Mouse (Mus musculus): Measurements from ENCODE around the gene Tbx2. TPM values are rescaled to one million over a fixed set of nuclear protein-coding genes. Genes with fewer than 3 reads are reported as not detected.

Tbx2 gene
- polyA plus RNA-seq, 1 experiment from 2014 or later = 1.5 TPM

DNA sequence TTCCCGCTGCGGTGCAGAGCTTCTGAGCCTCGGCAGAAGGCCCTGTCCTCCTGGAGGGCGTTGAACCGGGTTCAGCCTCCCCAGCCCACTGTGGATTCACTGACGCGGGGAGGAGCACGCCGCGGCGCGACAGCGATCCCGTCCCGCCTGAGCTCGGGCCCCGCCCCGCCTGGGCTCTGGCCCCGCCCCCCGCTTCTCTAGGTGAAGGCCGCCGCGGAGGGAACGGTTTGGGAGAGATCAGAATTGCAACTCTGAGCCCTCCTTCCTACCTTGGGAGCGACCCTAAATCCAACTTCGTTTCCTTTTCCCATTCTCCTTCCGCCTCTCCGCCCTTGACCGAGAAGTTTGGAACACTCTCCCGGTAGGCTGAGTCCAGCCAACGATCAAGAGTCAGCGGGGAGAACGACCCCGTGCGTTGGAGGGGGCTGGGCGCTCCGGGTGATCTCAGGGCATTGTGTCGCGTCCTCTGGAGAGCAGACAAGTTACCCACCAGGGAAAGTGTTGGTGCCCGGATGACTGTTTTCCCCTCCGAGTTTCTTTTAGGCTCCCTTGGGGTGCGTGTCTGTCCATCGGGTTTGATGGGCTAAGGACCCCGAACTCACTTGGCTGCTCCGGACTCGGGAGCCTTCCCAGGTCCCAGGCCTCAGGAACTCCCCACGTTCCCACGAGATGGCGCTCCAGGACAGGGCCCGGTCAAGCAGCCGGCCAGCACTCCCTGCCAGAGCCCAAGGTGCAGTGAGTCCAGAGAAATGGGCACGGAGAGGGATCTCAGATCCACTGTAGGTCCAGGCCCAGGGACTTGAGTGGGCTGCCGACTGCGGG lies 12.0 kb downstream of the Tbx2 start:
- peak; percentile 92 for DNase-seq (ENCODE audit: low spot score)
- H3K4me1 ChIP-seq (replicated peaks) = peaks cover 61% of the 10 kb centered on the region
- peaks cover 90% of the 10 kb centered on the region for H3K27me3 ChIP-seq (ENCODE audit: insufficient read depth, poor library complexity, severe bottlenecking)
- no peaks in the 10 kb centered on the region for H3K9me3 ChIP-seq
- WGBS = under 1% methylated on average over 54 of the region's 54 CpGs
- peak overlapping the region; percentile 60 for H3K4me3 ChIP-seq
- H3K27ac ChIP-seq = peak overlapping the region; percentile 80
- no peaks in the 10 kb centered on the region for H3K36me3 ChIP-seq

DNA sequence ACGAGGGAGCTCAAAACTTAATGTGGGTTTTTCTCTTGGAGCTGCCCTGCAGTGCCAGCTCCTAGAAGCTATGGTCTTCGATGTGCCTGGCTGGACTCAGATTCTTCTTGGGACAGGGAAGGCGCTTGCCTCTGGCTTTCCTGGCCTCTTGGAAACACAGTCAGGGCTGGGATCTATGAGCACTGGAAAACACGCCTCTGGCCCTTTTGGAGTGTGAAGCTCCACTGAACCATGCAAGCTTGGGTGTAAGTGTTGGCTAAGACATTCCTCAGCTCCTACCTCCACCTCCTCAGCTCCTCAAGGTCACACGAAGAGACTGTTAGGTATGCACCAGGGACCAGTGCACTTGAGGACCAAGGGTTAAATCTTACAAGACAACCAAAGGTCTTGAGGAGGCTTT lies 12.6 kb downstream of the Tbx2 start:
- Histone ChIP-seq H3K4me3 (peak overlapping the region; percentile 60), H3K36me3 (no peaks in the 10 kb centered on the region), H3K27me3 (ENCODE audit: insufficient read depth, poor library complexity, severe bottlenecking) (peaks cover 89% of the 10 kb centered on the region), H3K9me3 (no peaks in the 10 kb centered on the region), H3K4me1 (replicated peaks) (peaks cover 61% of the 10 kb centered on the region), H3K27ac (0 out of 2 replicates have a peak overlapping the region, but pooled peaks have one; percentile 80)
- DNase-seq (ENCODE audit: low spot score) = no peak
- WGBS = 28% methylated on average over 5 of the region's 5 CpGs

DNA sequence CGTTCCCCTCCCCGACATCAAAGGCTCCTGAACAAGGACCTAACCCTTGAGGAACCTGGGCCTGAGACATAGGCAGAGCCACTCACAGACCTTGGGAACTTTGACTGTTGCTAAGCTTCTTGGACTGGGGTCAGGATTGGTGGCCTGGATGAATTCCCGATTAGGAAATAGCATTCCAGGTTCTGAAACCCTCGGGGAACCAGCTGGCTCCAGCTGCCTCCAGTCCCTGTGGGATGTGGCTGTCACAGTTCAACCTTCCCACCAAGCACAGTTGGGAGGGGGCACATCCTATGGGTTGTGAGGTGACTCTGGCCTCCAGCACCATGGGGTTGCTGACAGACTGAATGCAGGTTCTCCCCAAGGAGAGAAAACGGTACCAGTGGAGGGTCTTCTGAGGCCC lies 13.6 kb downstream of the Tbx2 start:
- no peaks in the 10 kb centered on the region for H3K9me3 ChIP-seq
- 48% methylated on average over 5 of the region's 5 CpGs for WGBS
- no peak overlapping the region for H3K4me3 ChIP-seq
- no peak for DNase-seq (ENCODE audit: low spot score)
- H3K36me3 ChIP-seq = no peaks in the 10 kb centered on the region
- peaks cover 83% of the 10 kb centered on the region for H3K27me3 ChIP-seq (ENCODE audit: insufficient read depth, poor library complexity, severe bottlenecking)
- no peak overlapping the region for H3K27ac ChIP-seq
- peaks cover 53% of the 10 kb centered on the region for H3K4me1 ChIP-seq (replicated peaks)

DNA sequence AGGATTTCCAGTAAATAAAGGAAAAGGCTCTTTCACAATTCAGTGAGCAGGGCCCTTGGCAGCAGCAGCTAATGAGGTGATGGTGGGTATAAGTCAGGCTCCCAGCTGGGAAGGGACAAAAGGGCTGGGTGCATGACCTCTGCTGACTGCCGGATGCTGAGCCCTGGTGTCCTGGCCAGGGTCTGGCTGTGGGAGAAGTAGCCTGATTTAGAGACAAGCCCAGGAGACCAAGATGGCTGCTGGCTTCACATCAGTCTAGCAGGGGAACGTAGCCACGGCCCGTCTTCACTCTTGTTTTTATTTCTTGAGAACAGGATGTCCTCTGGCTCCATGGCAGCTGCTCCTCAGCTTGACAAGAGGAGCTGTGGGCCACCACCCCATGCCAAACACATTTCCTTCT lies 14.2 kb downstream of the Tbx2 start:
- no peak overlapping the region for H3K27ac ChIP-seq
- H3K9me3 ChIP-seq = no peaks in the 10 kb centered on the region
- peaks cover 52% of the 10 kb centered on the region for H3K4me1 ChIP-seq (replicated peaks)
- no peaks in the 10 kb centered on the region for H3K36me3 ChIP-seq
- no peak overlapping the region for H3K4me3 ChIP-seq
- H3K27me3 ChIP-seq (ENCODE audit: insufficient read depth, poor library complexity, severe bottlenecking) = peaks cover 77% of the 10 kb centered on the region
- WGBS = 46% methylated on average over 4 of the region's 4 CpGs
- no peak for DNase-seq (ENCODE audit: low spot score)

DNA sequence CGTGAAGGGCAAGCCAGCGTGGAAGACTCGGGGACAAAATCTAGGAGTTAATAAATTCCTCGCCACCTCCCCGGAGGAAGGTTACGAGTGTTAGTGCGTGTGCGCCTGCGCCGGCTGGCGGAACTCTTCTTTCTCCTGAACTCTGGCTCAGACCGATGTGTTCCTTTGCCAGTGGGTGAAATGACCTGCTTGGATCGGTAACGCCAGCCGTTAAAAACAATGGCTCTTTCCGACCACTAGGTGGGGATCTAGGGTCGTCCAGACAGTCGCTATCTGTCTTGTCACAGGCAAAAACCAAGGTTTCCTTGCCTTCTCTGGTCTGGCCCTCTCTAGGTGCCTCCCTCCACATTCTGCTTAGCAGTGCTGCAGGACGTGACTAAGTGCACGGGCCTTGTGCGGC lies 16.7 kb downstream of the Tbx2 start:
- peak overlapping the region; percentile 46 for H3K4me3 ChIP-seq
- H3K9me3 ChIP-seq = no peaks in the 10 kb centered on the region
- H3K27ac ChIP-seq = peak overlapping the region; percentile 50; the same call in 1 of the 2 replicates
- 1% methylated on average over 21 of the region's 21 CpGs for WGBS
- H3K27me3 ChIP-seq (ENCODE audit: insufficient read depth, poor library complexity, severe bottlenecking) = peaks cover 51% of the 10 kb centered on the region
- H3K4me1 ChIP-seq (replicated peaks) = peaks cover 30% of the 10 kb centered on the region
- DNase-seq (ENCODE audit: low spot score) = peak; percentile 83
- H3K36me3 ChIP-seq = no peaks in the 10 kb centered on the region

DNA sequence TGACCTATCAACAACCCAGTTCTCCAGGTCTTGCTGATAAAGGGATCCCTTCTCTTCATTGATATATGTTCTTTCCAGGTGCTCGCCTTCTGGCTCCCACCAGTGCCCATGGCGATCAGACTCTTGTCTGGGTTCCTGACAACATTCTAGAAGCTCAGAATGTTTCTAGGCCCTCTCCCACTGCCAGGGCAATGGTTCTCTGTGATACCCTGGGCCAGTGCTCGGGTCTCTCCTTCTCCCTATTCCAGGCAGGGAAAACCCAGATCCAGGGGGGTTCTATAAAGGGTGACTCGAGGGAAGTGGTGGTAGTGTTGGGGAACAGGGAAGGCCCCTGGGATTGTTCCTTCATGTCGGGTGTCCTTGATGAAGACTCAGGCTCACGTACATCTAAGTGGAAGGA lies 17.9 kb downstream of the Tbx2 start, which contains the start of gene Gm11444:
TSS of gene Gm11444 (minus strand) at position 101 of the 400 bp plus-strand sequence.
- H3K27me3 ChIP-seq (ENCODE audit: insufficient read depth, poor library complexity, severe bottlenecking) = peaks cover 43% of the 10 kb centered on the region

DNA sequence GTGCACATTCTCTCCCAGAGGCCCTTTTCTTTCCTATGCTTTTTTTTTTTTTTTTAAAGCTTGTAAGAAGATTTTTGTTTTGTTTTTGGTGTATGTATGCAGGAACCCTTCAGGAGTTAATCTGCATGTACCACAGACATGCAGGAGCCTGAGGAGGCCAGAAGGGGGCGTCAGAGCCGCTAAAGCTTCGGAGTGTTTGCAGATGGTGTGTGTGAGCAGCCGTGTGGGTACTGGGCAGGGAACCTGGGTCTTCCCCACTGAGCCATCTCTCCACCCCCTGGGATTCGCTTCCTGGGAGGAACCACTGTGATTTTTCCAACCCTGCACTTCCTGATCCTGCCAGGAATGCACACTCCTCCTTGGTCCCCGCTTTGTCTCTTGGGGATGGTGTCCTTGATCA lies 18.4 kb downstream of the Tbx2 start:
- DNase-seq (ENCODE audit: low spot score) = no peak
- WGBS = 44% methylated on average over 6 of the region's 6 CpGs
- Histone ChIP-seq H3K27ac (no peak overlapping the region), H3K27me3 (ENCODE audit: insufficient read depth, poor library complexity, severe bottlenecking) (peaks cover 43% of the 10 kb centered on the region), H3K4me3 (no peak overlapping the region), H3K4me1 (replicated peaks) (peaks cover 22% of the 10 kb centered on the region), H3K36me3 (no peaks in the 10 kb centered on the region), H3K9me3 (no peaks in the 10 kb centered on the region)

More for the DNA sequence above, 17.9 kb downstream of the Tbx2 start, which contains the start of gene Gm11444:
- WGBS = 86% methylated on average over 6 of the region's 6 CpGs
- Histone ChIP-seq H3K27ac (no peak within 1 kb of the TSS), H3K4me1 (replicated peaks) (peaks cover 22% of the 10 kb centered on the region), H3K36me3 (no peaks in the 10 kb centered on the region), H3K4me3 (0 out of 2 replicates have a peak within 1 kb of the TSS, but pooled peaks have one; percentile 46), H3K9me3 (no peaks in the 10 kb centered on the region)
- DNase-seq (ENCODE audit: low spot score) = no peak

DNA sequence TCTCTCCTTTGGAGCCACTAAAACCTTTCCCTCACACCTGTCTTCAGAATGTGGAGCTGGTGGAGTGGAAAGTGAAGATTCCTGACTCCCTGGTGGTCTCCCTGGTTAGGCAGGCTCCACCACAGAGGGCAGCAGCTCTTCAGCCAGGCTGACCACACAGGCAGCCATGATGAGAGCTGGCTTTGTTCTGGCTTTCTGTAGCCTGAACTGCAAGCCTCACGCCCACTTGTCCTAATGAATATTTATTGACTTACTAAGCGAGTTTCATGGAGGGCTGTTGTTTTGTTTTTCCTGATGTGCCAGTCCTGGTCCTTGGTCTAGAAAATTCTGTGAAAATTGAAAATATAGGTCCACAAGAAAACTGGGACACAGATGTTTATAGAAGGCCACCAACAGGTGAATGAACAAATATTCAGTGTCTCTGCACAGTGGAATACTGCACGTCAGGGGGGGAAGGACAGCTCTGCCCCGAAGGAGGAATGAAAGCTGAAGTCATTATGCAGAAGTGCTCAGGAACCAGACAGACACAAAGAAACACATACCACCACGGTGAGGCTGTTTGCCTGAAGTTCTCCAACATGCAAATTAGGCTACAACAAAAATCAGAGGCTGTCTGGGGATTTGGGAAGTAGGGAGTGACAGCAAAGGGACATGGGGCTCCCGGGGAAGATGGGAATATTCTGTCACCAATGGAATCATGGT lies 25.8 kb downstream of the Tbx2 start:
- peaks cover 19% of the 10 kb centered on the region; the same call in 1 of the 2 replicates for H3K27me3 ChIP-seq (ENCODE audit: insufficient read depth, poor library complexity, severe bottlenecking)
- no peaks in the 10 kb centered on the region for H3K36me3 ChIP-seq
- WGBS = 14% methylated on average over 6 of the region's 6 CpGs
- peaks cover 14% of the 10 kb centered on the region for H3K4me1 ChIP-seq (replicated peaks)
- DNase-seq (ENCODE audit: low spot score) = peak; percentile 62
- peak overlapping the region; percentile 81 for H3K27ac ChIP-seq
- peak overlapping the region; percentile 34; the same call in 1 of the 2 replicates for H3K4me3 ChIP-seq
- no peaks in the 10 kb centered on the region for H3K9me3 ChIP-seq

DNA sequence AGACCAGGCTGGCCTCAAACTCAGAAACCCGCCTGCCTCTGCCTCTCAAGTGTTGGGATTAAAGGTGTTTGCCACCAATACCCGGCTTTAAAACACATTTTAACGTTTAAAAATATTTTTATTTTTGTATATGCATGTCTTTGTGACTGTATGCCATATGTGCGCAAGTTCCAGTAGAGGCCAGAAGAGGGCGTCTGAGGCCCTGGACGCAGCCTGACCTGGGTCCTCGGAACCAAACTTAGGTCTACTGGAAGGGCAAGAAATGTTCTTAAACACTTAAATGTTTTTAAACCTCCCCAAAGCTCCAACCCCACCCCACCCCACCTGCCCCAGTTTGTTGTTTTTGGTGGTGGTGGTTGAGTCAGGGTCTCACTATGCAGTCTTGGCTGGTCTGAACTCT lies 32.0 kb downstream of the Tbx2 start:
- Histone ChIP-seq H3K4me1 (replicated peaks) (no peaks in the 10 kb centered on the region), H3K27me3 (ENCODE audit: insufficient read depth, poor library complexity, severe bottlenecking) (peaks cover 10% of the 10 kb centered on the region; the same call in 1 of the 2 replicates), H3K36me3 (no peaks in the 10 kb centered on the region), H3K27ac (no peak overlapping the region), H3K9me3 (no peaks in the 10 kb centered on the region), H3K4me3 (no peak overlapping the region)
- DNase-seq (ENCODE audit: low spot score) = no peak
- WGBS = 35% methylated on average over 7 of the region's 7 CpGs

DNA sequence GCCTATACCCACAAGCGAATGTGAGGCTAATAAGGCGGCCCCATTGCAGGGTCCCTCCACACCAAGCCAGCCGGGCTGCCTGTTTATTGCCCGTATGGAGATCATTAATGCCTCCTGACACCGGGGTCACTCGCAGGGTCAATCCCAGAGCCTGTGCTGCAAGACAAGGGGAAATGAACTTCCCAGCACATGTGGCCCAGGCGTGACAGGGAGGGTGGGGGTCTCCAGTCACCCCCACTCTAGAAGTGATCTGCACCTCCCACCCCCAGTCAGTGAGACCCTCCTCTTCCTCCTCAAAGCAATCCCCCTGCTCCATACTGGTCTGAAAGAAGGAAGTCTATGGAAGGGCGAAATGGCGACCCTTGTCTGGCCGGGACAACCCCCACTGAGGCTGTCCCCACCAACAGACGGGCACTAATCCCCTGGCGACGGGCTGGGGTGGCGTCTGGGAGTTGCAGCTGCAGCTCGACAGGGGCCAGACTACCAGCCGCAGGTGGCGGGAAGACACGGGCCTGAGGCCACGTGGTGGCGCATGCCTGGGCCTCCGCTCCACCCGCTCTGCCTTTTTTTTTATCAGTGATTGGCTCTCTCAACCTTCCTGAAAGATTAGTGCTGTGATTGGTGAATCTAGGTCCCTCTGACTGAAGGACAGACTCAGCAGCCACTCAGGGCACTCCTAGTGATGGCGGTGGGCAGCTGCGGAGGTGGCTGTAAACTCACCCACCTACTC lies 43.9 kb downstream of the Tbx2 start:
- Histone ChIP-seq H3K4me3 (no peak overlapping the region), H3K27ac (peak overlapping the region; percentile 8; the same call in 1 of the 2 replicates), H3K36me3 (no peaks in the 10 kb centered on the region), H3K4me1 (replicated peaks) (peaks cover 11% of the 10 kb centered on the region), H3K9me3 (no peaks in the 10 kb centered on the region), H3K27me3 (ENCODE audit: insufficient read depth, poor library complexity, severe bottlenecking) (peaks cover 22% of the 10 kb centered on the region)
- WGBS = 60% methylated on average over 24 of the region's 24 CpGs
- peak; percentile 45 for DNase-seq (ENCODE audit: low spot score)

DNA sequence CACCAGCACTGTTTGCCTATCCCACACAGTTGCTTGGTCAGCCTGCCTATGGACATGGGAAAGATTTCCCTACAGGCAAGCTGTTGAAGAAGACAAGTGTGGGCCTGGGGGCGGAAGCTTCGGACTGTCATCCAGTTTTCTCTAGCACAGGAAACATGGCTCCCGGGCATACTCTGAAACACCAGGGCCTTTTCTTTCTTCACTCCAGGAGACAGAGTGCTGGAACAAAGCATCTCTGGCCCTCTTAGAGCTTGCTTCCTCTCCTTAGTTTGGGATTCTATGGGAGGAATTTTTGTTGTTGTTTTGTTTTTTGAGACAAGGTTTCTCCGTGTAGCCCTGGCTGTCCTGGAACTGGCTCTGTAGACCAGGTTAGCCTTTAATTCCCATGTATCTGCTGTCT lies 52.1 kb downstream of the Tbx2 start:
- peaks cover 18% of the 10 kb centered on the region for H3K4me1 ChIP-seq (replicated peaks)
- DNase-seq (ENCODE audit: low spot score) = no peak
- 33% methylated on average over 4 of the region's 4 CpGs for WGBS
- no peaks in the 10 kb centered on the region for H3K9me3 ChIP-seq
- peaks cover 98% of the 10 kb centered on the region for H3K27me3 ChIP-seq (ENCODE audit: insufficient read depth, poor library complexity, severe bottlenecking)
- no peaks in the 10 kb centered on the region for H3K36me3 ChIP-seq
- H3K27ac ChIP-seq = no peak overlapping the region
- H3K4me3 ChIP-seq = no peak overlapping the region

DNA sequence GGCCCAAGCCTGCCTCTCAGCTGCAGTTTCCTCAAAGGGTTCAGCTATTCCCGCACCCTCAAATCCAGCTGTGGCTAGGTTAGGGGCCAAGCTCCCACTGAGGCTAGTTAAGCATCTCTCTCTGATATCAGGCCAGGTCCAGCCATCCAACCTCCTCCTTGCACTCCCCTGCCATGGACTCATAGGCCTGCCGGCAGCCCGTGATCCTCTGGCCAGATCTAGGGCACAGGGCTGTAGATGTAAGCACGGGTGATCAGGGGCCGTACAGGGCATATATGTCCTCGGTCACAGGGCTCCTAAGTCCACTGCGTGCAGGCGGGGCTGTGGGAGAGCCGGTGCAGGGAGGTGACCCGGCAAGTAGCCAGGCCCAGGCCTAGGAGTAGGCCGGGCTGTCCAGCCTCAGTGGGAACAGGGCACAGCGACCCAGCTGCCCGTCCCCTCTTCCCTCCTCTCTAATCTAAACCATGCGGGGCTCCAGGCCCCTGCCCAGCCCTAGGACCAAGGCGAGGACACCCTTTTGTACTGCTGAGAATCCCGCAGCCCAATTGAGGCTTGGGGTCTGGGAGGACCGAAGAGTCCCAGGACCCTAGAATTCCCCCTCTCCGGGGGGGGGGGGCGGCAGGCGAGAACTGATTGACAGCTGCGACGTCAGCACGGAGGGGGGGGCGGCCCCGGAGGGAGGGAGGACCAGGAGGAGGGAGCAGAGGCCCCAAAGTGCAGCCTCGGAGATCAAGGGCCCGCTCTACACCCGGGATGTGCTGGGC lies 53.5 kb downstream of the Tbx2 start, which contains the start of gene Tbx4:
TSS of gene Tbx4 (plus strand) at position 758 of the 764 bp plus-strand sequence.
- peak; percentile 49 for DNase-seq (ENCODE audit: low spot score)
- Histone ChIP-seq H3K27ac (no peak within 1 kb of the TSS), H3K36me3 (no peaks in the 10 kb centered on the region), H3K4me3 (peak within 1 kb of the TSS; percentile 16), H3K9me3 (no peaks in the 10 kb centered on the region), H3K27me3 (ENCODE audit: insufficient read depth, poor library complexity, severe bottlenecking) (peaks cover 98% of the 10 kb centered on the region), H3K4me1 (replicated peaks) (peaks cover 29% of the 10 kb centered on the region)
- 9% methylated on average over 24 of the region's 28 CpGs for WGBS

Measured in hindbrain, embryonic 10.5 days (tissue).